Mouse (Mus musculus): ENCODE results near the gene Cic. TPM values are rescaled to one million over a fixed set of nuclear protein-coding genes. Genes with fewer than 3 reads are reported as not detected.

Gene Cic
- polyA plus RNA-seq, 1 experiment from 2014 or later = 47.3 TPM

DNA sequence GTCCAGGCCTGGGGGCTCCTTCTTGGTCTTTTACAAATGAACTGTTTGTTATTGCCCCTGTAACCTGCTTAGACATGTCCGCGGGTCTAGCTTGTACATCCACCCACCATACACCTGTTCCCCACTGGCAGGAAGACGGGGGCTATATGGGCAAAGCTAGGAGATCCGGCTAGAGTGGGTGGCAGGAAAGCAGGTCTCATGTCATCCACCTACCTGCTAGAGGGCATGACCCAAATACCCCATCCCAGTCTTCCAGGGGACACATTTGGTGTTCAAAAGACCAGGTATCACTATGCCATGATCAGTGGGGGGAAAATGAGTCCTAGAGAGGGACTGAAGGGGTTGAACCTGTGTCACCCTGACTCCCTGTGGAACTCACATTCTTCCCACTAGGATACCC lies 9.9 kb downstream of the Cic start:
- H3K9ac ChIP-seq (replicated peaks; ENCODE audit: low read length) = peak overlapping the region; percentile 3; the same call in 1 of the 2 replicates
- H3K27ac ChIP-seq (replicated peaks; ENCODE audit: low read depth, low read length) = peak overlapping the region; percentile 99; the same call in 1 of the 2 replicates
- 91% methylated on average over 4 of the region's 4 CpGs for WGBS
- peak overlapping the region; percentile 83 for H3K4me2 ChIP-seq (ENCODE audit: low read length)
- H3K4me3 ChIP-seq (replicated peaks; ENCODE audit: low read depth, low read length) = no peak overlapping the region
- H3K9me3 ChIP-seq (ENCODE audit: control insufficient read depth, low read length) = no peaks in the 10 kb centered on the region
- peaks cover 19% of the 10 kb centered on the region for H3K36me3 ChIP-seq (ENCODE audit: control insufficient read depth, insufficient read depth, low read length)
- H3K27me3 ChIP-seq (ENCODE audit: control insufficient read depth, insufficient read depth, low read length) = no peaks in the 10 kb centered on the region
- ATAC-seq (ENCODE audit: low FRiP score, low TSS enrichment) (no peak), DNase-seq (no peak)
- H3K4me1 ChIP-seq (ENCODE audit: control insufficient read depth, insufficient read depth, low read length) = peaks cover 41% of the 10 kb centered on the region

- Histone ChIP-seq H3K9ac (replicated peaks; ENCODE audit: low read length) (peak overlapping the region; percentile 81), H3K4me3 (replicated peaks; ENCODE audit: low read depth, low read length) (peak overlapping the region; percentile 63), H3K27me3 (ENCODE audit: control insufficient read depth, insufficient read depth, low read length) (no peaks in the 10 kb centered on the region), H3K4me2 (ENCODE audit: low read length) (peak overlapping the region; percentile 83), H3K36me3 (ENCODE audit: control insufficient read depth, insufficient read depth, low read length) (peaks cover 14% of the 10 kb centered on the region), H3K27ac (replicated peaks; ENCODE audit: low read depth, low read length) (peak overlapping the region; percentile 99), H3K4me1 (ENCODE audit: control insufficient read depth, insufficient read depth, low read length) (peaks cover 42% of the 10 kb centered on the region), H3K9me3 (ENCODE audit: control insufficient read depth, low read length) (no peaks in the 10 kb centered on the region)
- no peak for ATAC-seq (ENCODE audit: low FRiP score, low TSS enrichment)
- 14% methylated on average over 4 of the region's 4 CpGs for WGBS
- no peak for DNase-seq
Measured at GRCm38 (mm10) chr7:25277998-25278340, 10.5 kb downstream of the Cic start.

DNA sequence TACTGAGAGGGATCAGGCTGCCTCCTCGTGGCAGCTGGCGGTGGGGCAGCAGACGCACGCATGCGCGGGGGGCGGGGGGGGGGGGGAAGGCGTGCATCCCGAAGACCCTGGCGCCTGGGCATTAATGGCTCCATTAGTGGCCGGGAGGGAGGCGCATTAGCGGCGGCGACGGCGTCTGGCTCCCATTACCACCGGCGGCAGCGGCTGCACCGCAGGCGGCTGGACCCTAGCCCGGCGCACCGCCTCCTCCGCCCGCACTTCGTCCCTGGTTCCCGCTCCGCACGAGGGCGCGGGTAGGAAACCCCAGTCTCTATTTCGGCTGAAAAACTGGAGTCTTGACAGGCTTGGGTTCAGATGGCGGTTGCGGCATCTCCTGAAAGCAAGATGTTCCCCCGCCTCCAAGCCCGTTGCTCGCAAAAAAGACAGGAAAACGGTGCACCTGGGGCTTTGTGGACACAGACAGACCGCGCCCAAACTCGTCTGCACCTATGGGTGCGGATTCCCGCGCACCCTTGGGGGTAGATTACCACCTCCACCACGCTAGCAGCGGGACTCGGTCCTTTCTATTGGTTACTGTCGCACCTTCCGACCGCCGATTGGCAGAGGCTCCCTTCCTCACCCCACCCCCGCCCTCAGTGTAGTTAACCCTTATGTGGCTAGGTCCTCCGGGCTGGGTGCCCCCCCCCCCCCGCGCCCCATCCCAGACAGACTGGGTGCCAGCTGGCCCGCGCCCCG lies 11.0 kb downstream of the Cic start:
- DNase-seq = peak; percentile 93
- no peaks in the 10 kb centered on the region for H3K27me3 ChIP-seq (ENCODE audit: control insufficient read depth, insufficient read depth, low read length)
- peaks cover 8% of the 10 kb centered on the region; the same call in 1 of the 2 replicates for H3K36me3 ChIP-seq (ENCODE audit: control insufficient read depth, insufficient read depth, low read length)
- H3K4me3 ChIP-seq (replicated peaks; ENCODE audit: low read depth, low read length) = peak overlapping the region; percentile 63
- under 1% methylated on average over 53 of the region's 60 CpGs for WGBS
- peaks cover 47% of the 10 kb centered on the region for H3K4me1 ChIP-seq (ENCODE audit: control insufficient read depth, insufficient read depth, low read length)
- H3K9me3 ChIP-seq (ENCODE audit: control insufficient read depth, low read length) = no peaks in the 10 kb centered on the region
- peak; percentile 67 for ATAC-seq (ENCODE audit: low FRiP score, low TSS enrichment)
- peak overlapping the region; percentile 83 for H3K4me2 ChIP-seq (ENCODE audit: low read length)
- H3K9ac ChIP-seq (replicated peaks; ENCODE audit: low read length) = peak overlapping the region; percentile 81
- H3K27ac ChIP-seq (replicated peaks; ENCODE audit: low read depth, low read length) = peak overlapping the region; percentile 99

GRCm38 (mm10) chr7:25279076-25279860 lies 11.8 kb downstream of the Cic start:
- DNase-seq (peak; percentile 94), ATAC-seq (ENCODE audit: low FRiP score, low TSS enrichment) (peak; percentile 57)
- peak overlapping the region; percentile 63 for H3K4me3 ChIP-seq (replicated peaks; ENCODE audit: low read depth, low read length)
- H3K4me2 ChIP-seq (ENCODE audit: low read length) = peak overlapping the region; percentile 83
- H3K27me3 ChIP-seq (ENCODE audit: control insufficient read depth, insufficient read depth, low read length) = no peaks in the 10 kb centered on the region
- H3K36me3 ChIP-seq (ENCODE audit: control insufficient read depth, insufficient read depth, low read length) = 0 out of 2 replicates have a peak, but pooled peaks cover 6% of the 10 kb centered on the region
- under 1% methylated on average over 48 of the region's 49 CpGs for WGBS
- H3K9me3 ChIP-seq (ENCODE audit: control insufficient read depth, low read length) = no peaks in the 10 kb centered on the region
- peak overlapping the region; percentile 81 for H3K9ac ChIP-seq (replicated peaks; ENCODE audit: low read length)
- H3K4me1 ChIP-seq (ENCODE audit: control insufficient read depth, insufficient read depth, low read length) = peaks cover 51% of the 10 kb centered on the region
- H3K27ac ChIP-seq (replicated peaks; ENCODE audit: low read depth, low read length) = peak overlapping the region; percentile 99

GRCm38 (mm10) chr7:25279861-25280791 lies 12.6 kb downstream of the Cic start:
- Histone ChIP-seq H3K27ac (replicated peaks; ENCODE audit: low read depth, low read length) (peak overlapping the region; percentile 99), H3K36me3 (ENCODE audit: control insufficient read depth, insufficient read depth, low read length) (peaks cover 6% of the 10 kb centered on the region), H3K27me3 (ENCODE audit: control insufficient read depth, insufficient read depth, low read length) (no peaks in the 10 kb centered on the region), H3K9ac (replicated peaks; ENCODE audit: low read length) (peak overlapping the region; percentile 81), H3K4me2 (ENCODE audit: low read length) (peak overlapping the region; percentile 83), H3K4me3 (replicated peaks; ENCODE audit: low read depth, low read length) (peak overlapping the region; percentile 63), H3K9me3 (ENCODE audit: control insufficient read depth, low read length) (no peaks in the 10 kb centered on the region), H3K4me1 (ENCODE audit: control insufficient read depth, insufficient read depth, low read length) (peaks cover 57% of the 10 kb centered on the region)
- DNase-seq (peak; percentile 65), ATAC-seq (ENCODE audit: low FRiP score, low TSS enrichment) (no peak)
- 0% methylated on average over 6 of the region's 6 CpGs for WGBS

GRCm38 (mm10) chr7:25281166-25281733 lies 13.7 kb downstream of the Cic start:
- WGBS = 23% methylated on average over 12 of the region's 12 CpGs

GRCm38 (mm10) chr7:25281734-25282601 lies 14.5 kb downstream of the Cic start:
- under 1% methylated on average over 75 of the region's 108 CpGs for WGBS
- Histone ChIP-seq H3K9ac (replicated peaks; ENCODE audit: low read length) (peak overlapping the region; percentile 78), H3K27me3 (ENCODE audit: control insufficient read depth, insufficient read depth, low read length) (no peaks in the 10 kb centered on the region), H3K36me3 (ENCODE audit: control insufficient read depth, insufficient read depth, low read length) (peaks cover 24% of the 10 kb centered on the region), H3K4me2 (ENCODE audit: low read length) (peak overlapping the region; percentile 83), H3K27ac (replicated peaks; ENCODE audit: low read depth, low read length) (peak overlapping the region; percentile 99), H3K4me1 (ENCODE audit: control insufficient read depth, insufficient read depth, low read length) (peaks cover 53% of the 10 kb centered on the region), H3K9me3 (ENCODE audit: control insufficient read depth, low read length) (no peaks in the 10 kb centered on the region), H3K4me3 (replicated peaks; ENCODE audit: low read depth, low read length) (peak overlapping the region; percentile 77)
- ATAC-seq (ENCODE audit: low FRiP score, low TSS enrichment) = peak; percentile 82
- peak; percentile 99 for DNase-seq

More at GRCm38 (mm10) chr7:25281166-25281733, 13.7 kb downstream of the Cic start:
- H3K27ac ChIP-seq (replicated peaks; ENCODE audit: low read depth, low read length) = peak overlapping the region; percentile 99
- peaks cover 53% of the 10 kb centered on the region for H3K4me1 ChIP-seq (ENCODE audit: control insufficient read depth, insufficient read depth, low read length)
- peak overlapping the region; percentile 78; the same call in 1 of the 2 replicates for H3K9ac ChIP-seq (replicated peaks; ENCODE audit: low read length)
- ATAC-seq (ENCODE audit: low FRiP score, low TSS enrichment) (peak; percentile 0; the same call in 1 of the 2 replicates), DNase-seq (peak; percentile 10)
- peaks cover 17% of the 10 kb centered on the region for H3K36me3 ChIP-seq (ENCODE audit: control insufficient read depth, insufficient read depth, low read length)
- H3K27me3 ChIP-seq (ENCODE audit: control insufficient read depth, insufficient read depth, low read length) = no peaks in the 10 kb centered on the region
- peak overlapping the region; percentile 83 for H3K4me2 ChIP-seq (ENCODE audit: low read length)
- H3K4me3 ChIP-seq (replicated peaks; ENCODE audit: low read depth, low read length) = peak overlapping the region; percentile 77
- H3K9me3 ChIP-seq (ENCODE audit: control insufficient read depth, low read length) = no peaks in the 10 kb centered on the region
